Mouse (Mus musculus) retina, postnatal 1 day (tissue): ENCODE data around the gene Mycbpap.

ENCODE experiments used
- DNase-seq: peaks from one replicate; pipeline ENCODE4 v3.0.0-alpha.2; 2012

The Mycbpap gene

DNA sequence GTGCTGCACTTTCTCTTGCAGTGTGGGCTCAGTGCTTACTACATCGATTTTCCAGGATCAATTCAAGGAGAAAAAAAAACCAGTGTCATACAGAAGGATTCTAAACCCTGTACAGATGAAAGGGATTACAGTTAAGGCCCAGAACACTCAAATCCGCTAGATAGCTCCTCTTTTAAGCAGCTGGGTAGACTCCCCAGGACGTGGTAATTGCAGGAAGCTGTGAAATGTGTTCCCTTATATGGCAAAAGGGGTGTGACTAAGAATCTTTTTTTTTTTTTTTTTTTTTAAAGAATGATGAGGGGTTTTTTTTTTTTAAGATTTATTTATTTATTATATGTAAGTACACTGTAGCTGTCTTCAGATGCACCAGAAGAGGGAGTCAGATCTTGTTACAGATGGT, 7.3 kb upstream of the Mycbpap start:
- DNase-seq: peak; percentile 22

DNA sequence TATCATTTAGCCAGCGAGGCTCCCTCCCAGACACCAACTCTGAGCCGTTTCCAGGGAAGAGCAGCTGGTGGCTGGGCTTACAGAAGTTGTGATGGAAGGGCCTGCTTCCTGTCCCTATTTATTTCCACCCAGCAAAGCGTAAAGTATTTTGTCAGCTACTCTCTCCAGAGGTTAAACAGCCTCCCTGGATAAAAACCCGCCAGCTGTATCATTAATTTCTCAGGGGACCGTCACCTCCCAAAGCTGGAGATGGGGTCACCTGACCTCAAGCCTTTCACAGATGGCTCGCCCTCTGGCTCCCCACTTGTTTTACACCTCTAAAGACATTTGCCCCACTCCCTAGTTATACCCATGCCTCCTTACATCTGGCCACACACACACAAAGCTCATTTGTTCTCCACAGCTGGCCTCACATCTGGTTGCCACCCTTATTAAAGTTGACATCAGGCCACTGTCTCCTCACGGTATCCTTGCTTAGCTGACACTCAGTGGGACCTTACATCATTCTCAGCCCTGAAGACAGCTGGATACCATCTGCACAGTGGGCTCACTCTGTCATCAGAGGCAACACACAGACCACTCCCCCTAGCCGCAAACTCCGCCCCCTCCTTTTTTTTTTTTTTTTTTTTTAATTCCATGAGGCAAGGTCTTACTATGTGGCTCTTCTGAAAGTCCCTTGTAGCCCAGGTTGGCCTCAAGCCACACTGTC, 4.8 kb upstream of the Mycbpap start:
- DNase-seq: peak; percentile 41

DNA sequence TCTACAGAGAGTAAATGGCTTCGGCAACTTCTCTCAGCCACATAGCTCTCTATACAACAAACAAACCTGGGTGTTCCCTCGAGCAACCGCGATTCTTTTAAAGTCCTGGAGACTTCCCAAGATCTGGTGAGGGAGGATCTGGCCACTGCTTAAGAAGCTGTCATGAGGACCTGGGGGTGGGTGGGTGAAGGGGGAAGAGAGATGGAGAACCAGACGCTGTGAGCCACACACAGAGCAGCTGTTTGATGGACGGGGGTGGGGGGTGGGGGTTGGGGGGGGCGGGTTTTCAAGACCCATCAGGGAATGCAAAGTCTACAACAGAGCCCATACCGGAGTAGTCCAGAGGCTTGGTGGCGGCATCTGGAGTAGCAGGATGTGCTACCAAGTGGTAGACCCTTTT, 8.1 kb downstream of the Mycbpap start:
- DNase-seq: no peak

DNA sequence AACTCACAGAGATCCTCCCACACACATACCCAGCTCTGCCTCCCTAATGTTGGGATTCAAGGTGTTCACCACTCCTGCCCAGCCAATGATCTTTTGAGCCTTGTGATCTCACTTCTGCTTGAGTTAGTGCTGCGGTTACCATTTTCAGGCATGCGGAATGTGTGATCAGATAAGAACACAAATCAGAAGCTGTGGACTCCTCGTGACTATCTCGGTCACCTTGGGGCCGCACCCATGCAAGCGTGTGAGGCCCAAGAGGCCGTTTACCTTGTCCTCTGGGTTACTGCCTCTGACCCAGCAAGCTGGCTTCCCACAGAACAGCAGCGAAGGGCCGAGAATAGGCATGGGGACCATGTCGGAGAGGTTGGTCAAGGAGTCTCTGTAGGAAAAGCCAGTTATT, 12.6 kb downstream of the Mycbpap start:
- DNase-seq: no peak

DNA sequence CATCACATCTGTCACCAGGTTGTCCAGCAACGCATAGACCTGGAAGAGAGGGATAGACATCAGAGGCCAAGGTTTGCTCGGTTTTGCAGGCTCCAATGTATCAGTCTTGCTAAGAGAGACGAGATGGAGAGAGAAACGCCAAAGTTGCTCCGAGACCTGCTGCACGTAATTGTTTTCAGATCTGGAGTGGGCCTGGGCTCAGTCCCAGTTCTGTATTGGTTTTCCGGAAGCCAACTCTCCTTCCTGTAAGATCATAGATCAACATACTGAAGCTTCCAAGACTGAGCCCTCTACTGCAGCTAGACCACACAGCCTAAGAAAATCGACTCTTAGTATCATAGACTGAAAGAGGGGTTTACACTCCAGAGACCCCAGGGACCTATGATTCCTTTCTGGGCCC, 20.1 kb downstream of the Mycbpap start:
- no peak for DNase-seq

DNA sequence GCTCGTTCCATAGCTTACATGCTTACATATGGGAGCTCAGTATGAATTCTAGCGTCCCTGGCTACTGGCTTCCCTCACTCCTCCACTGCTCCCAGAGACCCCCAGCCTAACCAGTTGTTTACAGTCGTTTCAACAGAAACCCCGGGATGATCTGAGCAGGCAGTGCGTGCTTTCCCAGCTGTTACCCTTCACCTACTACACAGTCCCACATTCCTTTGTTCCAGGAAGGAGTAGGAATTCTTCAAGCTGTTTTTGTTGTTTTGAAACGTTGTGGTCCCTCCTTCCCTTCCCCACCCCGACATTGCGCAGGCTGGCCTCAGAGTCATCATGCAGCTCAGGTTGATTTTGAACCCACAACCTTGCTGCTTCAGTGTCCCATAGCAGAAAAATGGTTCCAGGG, 21.2 kb downstream of the Mycbpap start:
- DNase-seq: no peak

DNA sequence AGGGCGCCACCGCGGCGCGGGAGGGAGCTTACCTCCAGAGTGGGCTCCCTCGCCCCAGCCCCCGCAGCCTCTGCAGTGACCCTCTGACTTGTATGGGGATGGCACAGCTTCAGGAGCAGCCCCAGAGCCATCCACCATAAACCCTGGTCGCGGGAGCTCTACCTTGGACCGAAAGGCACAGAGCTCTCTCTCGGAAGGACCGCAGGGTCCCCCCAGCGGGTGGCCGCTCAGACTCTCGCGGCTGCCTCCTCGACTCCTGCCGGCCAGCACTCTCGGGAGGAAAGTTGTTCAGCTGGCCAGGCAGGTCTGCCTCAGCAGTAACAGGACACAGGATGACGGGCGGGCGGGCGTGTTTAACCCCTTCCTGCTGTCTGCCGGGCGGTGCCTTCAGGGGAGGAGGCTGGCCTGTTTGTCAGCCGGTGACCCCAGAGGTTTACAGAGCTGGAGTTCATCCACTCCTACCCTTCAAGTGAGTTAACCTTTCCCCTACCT, 21.8 kb downstream of the Mycbpap start, which contains the start of gene Epn3:
Gene Epn3 (minus strand): TSS at position 314 of the 492 bp plus-strand sequence.
- DNase-seq: peak; percentile 52

DNA sequence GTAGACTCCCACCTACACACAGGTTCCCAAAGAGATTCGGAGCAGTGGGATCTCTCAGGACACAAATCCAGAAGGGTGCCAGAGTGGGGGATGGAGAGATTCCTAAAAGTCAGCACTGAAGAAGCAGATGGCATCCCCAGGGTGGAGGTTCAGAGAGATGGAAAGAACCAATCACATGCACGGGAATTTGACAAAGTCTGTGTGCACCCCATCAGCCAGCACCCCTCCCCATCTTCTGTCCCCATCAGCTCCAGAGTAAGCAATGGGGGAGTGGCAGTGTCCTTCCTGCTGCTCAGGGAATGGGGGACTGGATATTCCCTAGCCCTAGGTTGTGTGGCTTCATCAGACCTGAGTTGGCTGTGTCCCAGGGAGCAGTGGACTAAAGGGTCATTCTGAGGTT, 22.5 kb downstream of the Mycbpap start:
- no peak for DNase-seq

DNA sequence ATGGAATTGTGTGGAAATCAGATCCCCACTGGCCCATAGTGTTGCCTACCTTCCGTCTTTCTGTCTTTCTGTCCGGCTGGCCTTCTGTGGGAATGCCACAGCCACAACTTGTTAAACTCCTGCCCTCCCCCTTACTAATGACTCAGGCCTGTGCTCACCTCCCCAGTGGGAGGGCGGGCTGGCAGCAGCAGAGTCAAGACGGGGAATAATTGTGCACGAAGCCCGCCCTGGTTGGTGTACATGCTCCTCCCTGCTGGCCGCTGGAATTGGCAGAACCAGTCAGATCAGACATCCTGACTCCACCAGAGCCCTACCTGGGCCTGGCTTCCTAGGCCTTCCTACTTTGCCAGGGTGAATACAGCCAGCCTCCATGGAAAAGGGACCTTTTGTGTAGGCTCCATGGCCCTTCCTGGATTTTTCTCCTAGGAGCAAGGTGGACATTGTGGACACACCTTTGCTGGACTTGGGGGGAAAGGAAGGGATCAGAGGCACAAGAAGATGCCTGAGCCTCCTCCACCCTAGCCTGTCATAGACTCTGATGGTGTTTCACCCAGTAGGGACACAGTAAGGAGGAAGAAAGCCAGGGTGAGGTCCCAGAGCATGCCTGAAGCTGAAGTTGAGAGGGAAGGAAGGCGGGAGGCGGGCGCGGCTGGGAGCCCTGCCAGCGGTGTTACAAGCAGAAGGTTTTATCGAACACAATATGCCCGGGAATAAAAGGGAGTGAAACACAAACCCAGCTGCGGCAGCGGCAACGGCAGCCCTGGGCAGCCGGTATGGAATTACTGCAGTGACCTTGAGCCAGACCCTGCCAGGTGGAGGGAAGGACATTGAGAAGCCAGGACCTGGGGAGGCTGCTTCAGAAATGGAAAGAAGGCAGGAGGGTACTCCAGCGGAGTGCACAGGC, 23.2 kb downstream of the Mycbpap start:
- no peak for DNase-seq

DNA sequence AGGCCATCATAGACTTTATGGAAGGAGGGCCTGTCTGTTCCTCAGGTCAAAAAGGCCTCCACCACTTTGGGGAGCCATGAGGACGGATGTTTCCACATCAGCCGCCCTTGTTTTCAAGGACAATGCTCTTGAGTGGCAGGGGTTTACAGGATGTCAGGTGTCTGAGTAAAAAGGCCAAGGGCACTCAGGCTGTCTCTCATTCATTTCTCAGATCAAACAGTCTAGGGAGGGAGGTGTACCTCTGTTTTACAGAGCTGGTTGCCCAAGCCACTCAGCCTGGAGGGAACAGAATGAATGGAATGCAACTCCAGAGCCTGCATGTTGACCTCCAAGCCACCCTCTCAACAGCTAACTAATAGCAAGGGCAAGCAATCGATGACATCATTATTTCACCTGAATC, 26.1 kb downstream of the Mycbpap start:
- no peak for DNase-seq

DNA sequence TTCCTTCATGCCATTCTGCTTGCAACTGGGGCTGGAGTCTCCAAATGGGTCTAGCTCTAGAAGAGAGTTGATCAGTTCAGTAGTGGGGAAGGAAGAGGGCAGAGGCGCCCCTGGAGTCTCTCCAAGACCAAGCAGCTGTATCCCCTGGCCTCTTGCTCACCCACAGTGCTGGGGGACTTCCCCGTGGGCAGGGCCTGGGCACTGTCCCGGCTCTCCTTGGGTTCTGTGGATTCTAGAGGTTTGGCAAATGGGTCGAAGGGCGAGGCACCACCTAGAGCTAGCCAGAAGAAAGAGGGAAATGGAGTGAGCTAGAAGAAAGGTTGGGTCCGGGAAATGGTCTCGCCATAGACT, 29.8 kb downstream of the Mycbpap start:
- DNase-seq: no peak

DNA sequence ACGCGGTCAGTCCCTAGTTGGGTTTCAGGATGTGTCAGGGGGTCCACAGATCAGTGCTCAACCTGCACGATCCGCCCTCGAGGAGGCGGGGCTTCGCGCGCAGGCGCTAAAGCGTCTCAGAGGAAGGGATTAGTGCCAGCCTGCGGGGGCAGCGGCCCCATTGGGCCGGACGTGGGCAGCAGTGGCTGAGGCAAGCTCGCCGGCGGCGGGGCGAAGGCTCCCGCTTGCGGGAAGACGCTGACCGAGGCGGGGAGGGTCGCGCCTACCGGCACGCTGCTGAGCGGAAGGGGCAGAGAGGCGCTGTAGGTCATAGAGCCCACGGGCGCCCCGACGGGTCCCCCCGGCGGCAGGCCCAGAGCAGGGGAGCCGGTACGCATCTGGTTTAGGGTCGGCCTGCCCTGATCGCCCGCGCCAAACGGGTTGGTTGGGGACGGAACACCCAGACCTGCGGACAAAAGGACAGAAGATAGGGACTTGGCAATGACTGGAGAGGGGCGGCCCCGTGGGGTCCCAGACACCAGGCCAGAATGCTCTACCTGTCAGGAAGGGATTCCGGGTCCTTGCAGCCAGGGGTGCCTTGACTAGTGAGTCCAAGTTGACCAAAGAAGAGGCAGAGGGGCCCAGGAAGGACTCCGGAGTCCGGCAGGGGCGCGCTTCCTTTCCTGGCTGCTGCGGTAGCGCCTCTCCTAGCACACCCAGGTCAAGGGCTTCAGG, 30.4 kb downstream of the Mycbpap start:
- DNase-seq: peak; percentile 89

DNA sequence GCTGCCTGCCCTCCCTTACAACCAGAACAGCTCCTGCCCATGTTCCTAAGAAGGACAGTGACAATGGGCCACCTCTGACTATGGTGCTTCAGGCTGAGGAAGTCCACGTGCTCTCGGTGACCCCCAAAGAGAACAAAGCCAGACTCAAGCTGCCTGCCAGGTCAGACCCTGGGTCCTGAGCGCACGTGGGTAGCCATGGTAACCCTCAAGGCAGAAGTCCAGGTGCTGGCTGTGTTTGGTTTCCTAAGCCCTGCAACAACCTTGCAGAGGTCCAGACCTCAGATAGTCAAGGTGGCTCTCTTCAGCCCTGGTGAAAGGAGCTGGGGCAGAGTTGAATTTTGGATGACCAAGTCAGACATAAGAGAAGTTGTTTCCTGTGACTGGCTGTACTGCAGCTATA, 31.8 kb downstream of the Mycbpap start:
- no peak for DNase-seq

DNA sequence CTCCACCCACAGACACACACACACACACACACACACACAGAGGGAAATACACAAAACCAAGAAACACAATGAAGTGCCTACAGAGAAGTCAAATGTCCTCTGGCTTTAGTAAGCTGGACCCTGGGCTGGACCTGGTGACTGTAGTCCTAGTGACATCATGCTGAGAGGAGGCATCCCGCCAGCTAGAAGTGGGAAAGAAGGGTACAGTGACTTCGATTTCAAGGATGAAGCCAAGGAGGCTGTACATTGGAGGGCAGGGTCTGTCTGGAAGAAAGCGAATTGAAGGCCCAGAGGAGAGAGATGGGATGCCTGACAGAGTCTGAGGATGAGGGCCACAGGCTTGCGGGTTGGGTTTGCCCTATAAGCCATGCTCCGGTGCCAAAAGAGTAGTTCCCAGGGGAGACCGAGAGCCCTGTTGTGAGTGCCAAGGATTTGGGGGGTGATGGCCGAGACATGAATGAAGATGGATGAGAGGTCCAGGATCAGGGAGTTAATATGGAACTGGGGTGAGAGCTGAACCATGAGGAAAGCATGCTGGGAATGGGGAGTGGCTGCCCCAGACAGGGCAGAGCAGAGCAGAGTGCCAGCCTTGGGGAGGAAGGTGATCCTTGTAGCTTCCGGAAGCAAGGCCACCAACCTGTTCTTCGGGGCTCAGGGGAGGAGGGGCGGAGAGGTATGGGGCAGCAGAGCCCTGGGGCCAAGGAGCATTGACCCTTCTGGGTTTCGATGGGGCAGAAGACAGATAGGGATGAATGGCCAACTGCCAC, 32.6 kb downstream of the Mycbpap start:
- DNase-seq: no peak

DNA sequence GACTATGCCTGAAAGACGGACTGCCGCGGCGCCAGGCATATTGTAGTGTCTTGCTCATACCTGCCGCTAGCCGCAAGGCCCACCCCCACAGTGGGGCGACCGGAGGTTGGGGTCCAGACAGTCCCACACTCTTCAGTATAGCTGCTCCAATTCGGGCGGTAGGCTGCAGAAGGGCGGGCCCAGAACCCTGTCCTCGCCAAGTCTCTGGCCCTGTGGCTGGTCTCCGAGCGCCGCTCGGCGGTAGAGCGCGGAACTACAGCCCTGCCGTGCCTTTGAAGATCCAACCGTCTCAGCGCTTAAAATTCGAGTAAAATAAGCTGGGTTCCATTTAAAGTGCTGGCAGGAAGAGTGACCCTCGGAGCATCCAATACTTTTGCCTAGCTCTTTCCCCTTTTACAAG, 35.5 kb downstream of the Mycbpap start, which contains the start of gene Spata20:
Gene Spata20 (minus strand): TSS at position 179 of the 400 bp plus-strand sequence.
- peak; percentile 83 for DNase-seq

DNA sequence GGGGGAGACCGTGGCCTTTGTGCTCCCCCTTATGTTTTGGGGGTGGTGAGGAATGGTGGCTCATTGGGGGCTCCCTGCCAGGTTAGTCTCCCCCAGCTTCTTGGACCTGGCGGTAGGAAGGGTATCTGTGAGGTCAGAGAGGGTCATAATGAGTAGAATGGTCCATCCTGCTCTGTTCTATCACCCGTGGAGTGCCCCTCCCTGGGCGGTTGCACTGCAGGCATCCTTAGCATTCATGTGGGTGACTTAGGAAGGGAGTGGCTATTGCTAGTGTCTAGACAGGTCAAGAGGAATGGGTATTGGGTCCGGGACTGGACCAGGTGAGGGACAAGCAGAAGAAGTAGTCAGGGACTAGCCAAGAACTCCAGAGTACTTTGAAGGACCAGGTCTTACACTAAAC, 36.3 kb downstream of the Mycbpap start:
- no peak for DNase-seq

DNA sequence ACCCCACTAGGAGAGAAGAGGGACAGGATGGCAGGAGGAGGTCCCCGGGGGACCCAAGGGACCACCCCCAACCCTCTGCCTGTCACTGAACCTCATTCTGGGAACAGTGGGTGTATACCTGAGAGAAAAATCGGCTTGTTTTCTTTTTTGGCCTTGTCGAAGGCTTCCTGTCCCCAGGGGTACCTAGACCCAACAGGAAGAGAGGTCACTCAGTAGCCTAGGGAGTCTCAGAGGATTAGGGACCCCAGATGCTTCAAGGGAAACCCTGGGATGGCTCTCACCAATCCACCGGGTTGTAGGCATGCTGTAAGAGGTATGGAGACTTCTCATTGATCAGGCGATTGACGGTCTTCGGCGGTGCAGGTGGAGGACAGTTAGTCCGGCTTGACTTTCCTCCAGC, 36.9 kb downstream of the Mycbpap start:
- no peak for DNase-seq

DNA sequence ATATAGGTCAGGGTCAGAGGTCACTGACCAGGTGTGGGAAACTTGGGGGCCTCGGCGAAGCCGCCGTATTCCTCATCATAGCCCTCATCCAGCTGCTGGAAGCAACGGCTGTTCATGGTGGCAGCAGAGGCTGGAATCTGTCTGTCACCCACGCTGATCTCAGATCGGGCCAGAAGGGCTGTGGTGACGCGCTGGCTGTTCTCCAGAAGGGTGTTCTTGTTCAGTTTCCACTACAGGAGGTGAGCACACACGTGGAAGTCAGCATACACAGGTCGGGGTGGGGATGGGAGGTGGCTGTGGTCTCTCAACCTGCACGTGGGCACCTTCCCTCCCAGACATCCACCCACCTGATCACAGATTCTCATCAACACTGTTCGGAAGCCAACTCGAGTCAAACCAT, 37.6 kb downstream of the Mycbpap start:
- DNase-seq: no peak

DNA sequence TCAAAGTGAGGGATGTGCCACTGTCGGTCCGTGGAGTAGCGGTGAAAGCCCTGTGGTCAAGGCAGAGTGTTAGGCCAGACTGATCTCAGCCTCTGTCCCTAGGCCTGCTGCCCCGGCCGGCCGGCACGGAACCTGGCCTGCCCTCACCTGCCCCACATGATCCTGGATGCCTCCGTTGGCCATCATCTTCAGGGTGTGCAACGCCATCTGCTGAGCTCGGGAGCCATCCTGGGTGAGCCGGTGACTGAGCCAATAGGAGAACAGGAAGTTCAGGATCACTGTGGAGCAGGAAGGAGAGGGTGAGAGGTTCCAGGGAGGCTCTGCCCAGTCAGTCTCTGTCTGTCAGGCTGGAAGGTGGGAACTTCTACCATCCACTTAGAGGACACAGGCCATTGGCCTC, 38.1 kb downstream of the Mycbpap start:
- no peak for DNase-seq

DNA sequence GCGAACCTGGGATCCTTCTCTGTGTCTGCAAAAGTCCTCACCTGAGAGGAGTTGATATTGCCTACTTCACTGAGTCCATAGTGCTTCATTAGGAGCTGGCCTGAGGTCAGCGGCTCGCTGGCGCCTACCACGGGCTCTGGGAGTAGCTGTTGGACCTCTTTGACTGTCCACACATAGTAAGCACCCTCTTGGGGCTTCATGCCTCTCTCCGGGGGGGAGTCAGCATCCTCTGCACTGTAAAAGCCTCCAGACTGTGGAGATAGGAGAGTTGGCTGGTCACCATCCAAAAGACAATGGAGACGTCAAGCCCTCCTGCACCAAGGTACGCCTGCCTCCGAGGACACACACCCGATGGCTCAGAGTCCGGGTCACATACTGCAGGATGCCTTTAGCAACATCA, 38.8 kb downstream of the Mycbpap start:
- DNase-seq: no peak

DNA sequence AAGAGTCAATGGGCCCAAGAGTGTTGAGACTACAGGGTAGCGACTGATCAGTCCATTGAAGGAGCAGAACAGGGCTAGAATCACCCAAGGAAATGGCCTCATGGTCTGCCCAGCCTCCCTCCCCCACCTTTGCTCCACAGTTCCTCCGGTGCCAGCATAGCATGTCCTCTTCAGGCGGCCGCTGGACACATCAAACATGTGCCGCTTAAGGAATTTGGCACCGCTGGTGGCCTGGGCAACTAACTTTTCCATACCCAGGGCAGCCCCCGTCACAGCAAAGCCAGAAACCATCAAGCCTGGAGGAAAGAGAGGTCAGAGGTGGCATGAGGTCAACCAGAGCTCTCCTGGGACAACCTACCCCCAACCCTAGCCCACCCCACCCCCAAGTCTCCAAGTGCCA, 39.6 kb downstream of the Mycbpap start:
- DNase-seq: no peak

DNA sequence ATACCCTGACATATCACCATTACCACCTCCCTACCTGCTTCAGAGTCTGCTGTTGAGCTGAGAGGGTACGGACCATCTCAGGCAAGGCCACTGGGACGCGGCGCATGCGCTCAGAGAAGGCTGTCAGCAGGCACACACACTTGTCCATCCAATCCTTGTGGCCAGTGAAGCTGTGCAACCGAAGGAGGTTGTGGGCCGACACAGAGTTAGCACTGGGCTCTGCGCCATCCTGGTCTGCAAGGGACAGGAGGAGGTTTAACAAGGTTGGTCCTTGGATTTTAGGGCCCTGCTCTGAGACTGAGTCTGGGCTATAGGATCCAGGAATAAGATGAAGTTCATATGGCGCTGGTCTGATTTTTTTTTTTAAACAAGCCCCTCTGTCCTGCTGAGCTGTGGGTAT, 41.2 kb downstream of the Mycbpap start:
- no peak for DNase-seq

DNA sequence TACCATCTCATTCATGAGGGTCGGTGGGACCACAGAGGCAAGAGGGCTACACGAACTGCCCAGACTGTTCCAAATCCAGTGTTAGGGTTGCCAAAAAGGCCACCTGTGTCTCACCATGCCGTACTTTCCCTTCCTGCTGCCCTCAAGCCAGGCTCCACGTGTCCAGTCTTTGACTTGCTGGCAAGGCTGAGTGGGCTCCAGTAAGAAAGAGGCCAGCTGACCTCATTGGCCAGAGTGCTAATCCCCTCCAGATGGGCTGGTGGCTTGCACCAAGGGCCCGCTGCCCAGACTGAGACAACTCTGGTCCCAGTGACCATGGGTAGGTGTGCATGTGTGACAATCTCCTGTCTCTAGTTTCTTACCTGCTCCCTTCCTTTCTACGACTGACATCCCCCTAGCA, 43.9 kb downstream of the Mycbpap start:
- peak; percentile 65 for DNase-seq
